Mouse (Mus musculus): ENCODE data around the gene Tnfsf10. TPM values are rescaled to one million over a fixed set of nuclear protein-coding genes. Genes with fewer than 3 reads are reported as not detected.

Tnfsf10 gene
- polyA plus RNA-seq, 1 experiment from 2014 or later = 0.14 TPM

Other genes with a start within 250 kb of the Tnfsf10 start
- gene Ect2, start 163.2 kb upstream of the Tnfsf10 start, polyA plus RNA-seq (2015; fragmentation: Nextera tagmentation; extraction: Ambion mirVana) = 45.2 and 47.2 TPM in 2 replicates
- gene Nceh1, start 134.1 kb upstream of the Tnfsf10 start, polyA plus RNA-seq (2015; fragmentation: Nextera tagmentation; extraction: Ambion mirVana) = 4.4 and 4.9 TPM in 2 replicates
- not detected in 2 replicates for gene Ghsr, start 54.3 kb downstream of the Tnfsf10 start, polyA plus RNA-seq (2015; fragmentation: Nextera tagmentation; extraction: Ambion mirVana)